Mouse (Mus musculus) myocyte (in vitro differentiated cells): Measurements from ENCODE around the gene Ttll10. TPM values are rescaled to one million over a fixed set of nuclear protein-coding genes. Genes with fewer than 3 reads are reported as not detected.

Source experiments
- H3K27me3 ChIP-seq: one replicate; pipeline ENCODE4 v1.6.1; 2011; ENCODE audit not compliant: control insufficient read depth, insufficient read depth, insufficient read length
- H3K36me3 ChIP-seq: one replicate; pipeline ENCODE4 v1.6.1; 2011; ENCODE audit not compliant: control insufficient read depth, insufficient read depth
- H3K4me2 ChIP-seq: one replicate; pipeline ENCODE4 v1.6.1; 2011; ENCODE audit warnings: low read depth, control low read depth
- H3K4me3 ChIP-seq: one replicate; pipeline ENCODE4 v1.5.1; 2011; ENCODE audit warnings: mild to moderate bottlenecking, control low read depth, moderate library complexity
- H3K79me2 ChIP-seq: one replicate; pipeline ENCODE4 v1.6.1; 2011; ENCODE audit not compliant: control insufficient read depth, insufficient read depth
- H3ac ChIP-seq: one replicate; pipeline ENCODE4 v1.6.1; 2011; ENCODE audit not compliant: control insufficient read depth, insufficient read length
- CEBPB ChIP-seq: IDR thresholded peaks from 2 replicates; pipeline ENCODE4 v1.6.1; 2011; ENCODE audit warnings: mild to moderate bottlenecking, moderate library complexity; ENCODE audit not compliant: poor library complexity, insufficient read depth, severe bottlenecking
- E2F4 ChIP-seq: IDR thresholded peaks from one replicate; pipeline ENCODE4 v1.6.1; 2011; ENCODE audit warnings: mild to moderate bottlenecking, control low read depth, moderate library complexity; ENCODE audit not compliant: insufficient read depth
- MAX ChIP-seq: IDR thresholded peaks from one replicate; pipeline ENCODE4 v1.6.1; 2011; ENCODE audit warnings: low read depth, mild to moderate bottlenecking, control low read depth
- MYOD1 ChIP-seq, 3 experiments: IDR thresholded peaks; one replicate each; pipeline ENCODE4 v1.6.1; 2011; ENCODE audit warnings: control low read depth in 2 of 3, low read depth in 2 of 3, mild to moderate bottlenecking in 2 of 3, moderate library complexity in 1 of 3; ENCODE audit not compliant: insufficient read length in 2 of 3, control insufficient read depth in 1 of 3
- MYOG ChIP-seq, 3 experiments: IDR thresholded peaks; one replicate each; pipeline ENCODE4 v1.6.1; 2011; ENCODE audit warnings: control low read depth in 2 of 3, low read depth in 2 of 3, mild to moderate bottlenecking in 2 of 3; ENCODE audit not compliant: insufficient read length in 2 of 3, control insufficient read depth in 1 of 3, insufficient read depth in 1 of 3
- POLR2A ChIP-seq: IDR thresholded peaks from one replicate; pipeline ENCODE4 v1.6.1; 2011; ENCODE audit warnings: low read depth, mild to moderate bottlenecking, control low read depth, moderate library complexity; ENCODE audit not compliant: insufficient read length
- POLR2AphosphoS2 ChIP-seq: IDR thresholded peaks from one replicate; pipeline ENCODE4 v1.6.1; 2011; ENCODE audit warnings: low read depth, control low read depth; ENCODE audit not compliant: insufficient read length
- REST ChIP-seq: IDR thresholded peaks from one replicate; pipeline ENCODE4 v1.6.1; 2011; ENCODE audit warnings: mild to moderate bottlenecking, control low read depth, moderate library complexity; ENCODE audit not compliant: insufficient read depth, insufficient read length
- SRF ChIP-seq: IDR thresholded peaks from one replicate; pipeline ENCODE4 v1.6.1; 2011; ENCODE audit warnings: low read depth; ENCODE audit not compliant: control insufficient read depth, insufficient read length
- TCF12 ChIP-seq: IDR thresholded peaks from one replicate; pipeline ENCODE4 v1.6.1; 2011; ENCODE audit warnings: mild to moderate bottlenecking, control low read depth; ENCODE audit not compliant: poor library complexity, insufficient read depth, severe bottlenecking
- TCF3 ChIP-seq: IDR thresholded peaks from one replicate; pipeline ENCODE4 v1.6.1; 2011; ENCODE audit warnings: low read depth, control low read depth; ENCODE audit not compliant: insufficient read length
- USF1 ChIP-seq: IDR thresholded peaks from one replicate; pipeline ENCODE4 v1.6.1; 2011; ENCODE audit warnings: low read depth, mild to moderate bottlenecking, control low read depth, moderate library complexity
- polyA plus RNA-seq: library from polyadenylated mRNA; unstranded; fragments of >200 nt; fragmentation: generic; extraction: Trizol; gene quantifications from one replicate; pipeline ENCODE4 v1.2.1, GENCODE M21; 2012; ENCODE audit warnings: missing spikeins

The Ttll10 gene
- polyA plus RNA-seq = not detected

- Histone ChIP-seq H3K4me3 (no peak within 1 kb of the TSS), H3ac (no peak within 1 kb of the TSS), H3K4me2 (no peak within 1 kb of the TSS), H3K36me3 (no peaks in the 10 kb centered on the region), H3K27me3 (peaks cover 67% of the 10 kb centered on the region), H3K79me2 (no peaks in the 10 kb centered on the region)
- no peak for TF ChIP-seq TCF12
- TF ChIP-seq REST = no peak
- TF ChIP-seq MAX = no peak
Measured at GRCm38 (mm10) chr4:156059261-156059660, at the start of gene Ttll10. Gene Ttll10, minus strand, starts transcription at chr4:156059414.

GRCm38 (mm10) chr4:156103342-156103741, 44.1 kb upstream of the Ttll10 start:
- peaks cover 14% of the 10 kb centered on the region for H3K27me3 ChIP-seq
- no peak overlapping the region for H3K4me3 ChIP-seq
- no peaks in the 10 kb centered on the region for H3K36me3 ChIP-seq
- TF ChIP-seq TCF12 = no peak
- TF ChIP-seq POLR2A = no peak
- TF ChIP-seq TCF3 = no peak
- no peak for TF ChIP-seq E2F4
- TF ChIP-seq MAX = no peak
- TF ChIP-seq USF1 = no peak
- no peak for TF ChIP-seq POLR2AphosphoS2
- TF ChIP-seq MYOG (IDR thresholded peaks at IDR 0.05; ENCODE audit: control insufficient read depth in 1 of 3, insufficient read depth in 1 of 3, insufficient read length in 2 of 3, low read depth in 2 of 3) = no peak
- TF ChIP-seq REST = no peak
- TF ChIP-seq SRF = no peak
- no peak overlapping the region for H3ac ChIP-seq
- H3K79me2 ChIP-seq = no peaks in the 10 kb centered on the region
- no peak overlapping the region for H3K4me2 ChIP-seq

GRCm38 (mm10) chr4:156101481-156101903, 42.3 kb upstream of the Ttll10 start:
- no peak for TF ChIP-seq MAX
- no peak for TF ChIP-seq TCF3
- TF ChIP-seq MYOD1 (IDR thresholded peaks at IDR 0.05; ENCODE audit: control insufficient read depth in 1 of 3, insufficient read length in 2 of 3, low read depth in 2 of 3) = no peak
- TF ChIP-seq E2F4 = no peak
- TF ChIP-seq CEBPB = no peak
- TF ChIP-seq REST = no peak
- TF ChIP-seq SRF = no peak
- TF ChIP-seq USF1 = no peak
- no peak for TF ChIP-seq MYOG (IDR thresholded peaks at IDR 0.05; ENCODE audit: control insufficient read depth in 1 of 3, insufficient read depth in 1 of 3, insufficient read length in 2 of 3, low read depth in 2 of 3)
- no peak for TF ChIP-seq POLR2AphosphoS2
- TF ChIP-seq TCF12 = no peak
- TF ChIP-seq POLR2A = no peak
- no peak overlapping the region for H3K4me2 ChIP-seq
- no peaks in the 10 kb centered on the region for H3K36me3 ChIP-seq
- peaks cover 29% of the 10 kb centered on the region for H3K27me3 ChIP-seq
- H3K4me3 ChIP-seq = no peak overlapping the region
- H3ac ChIP-seq = no peak overlapping the region
- H3K79me2 ChIP-seq = no peaks in the 10 kb centered on the region

- TF ChIP-seq USF1 = no peak
- no peak for TF ChIP-seq E2F4
- no peak for TF ChIP-seq REST
- TF ChIP-seq TCF3 = no peak
- no peak for TF ChIP-seq MYOG (IDR thresholded peaks at IDR 0.05; ENCODE audit: control insufficient read depth in 1 of 3, insufficient read depth in 1 of 3, insufficient read length in 2 of 3, low read depth in 2 of 3)
- TF ChIP-seq CEBPB = no peak
- no peak for TF ChIP-seq POLR2AphosphoS2
- no peak for TF ChIP-seq POLR2A
- TF ChIP-seq SRF = no peak
- no peak for TF ChIP-seq MAX
- TF ChIP-seq TCF12 = no peak
- no peak for TF ChIP-seq MYOD1 (IDR thresholded peaks at IDR 0.05; ENCODE audit: control insufficient read depth in 1 of 3, insufficient read length in 2 of 3, low read depth in 2 of 3)
- Histone ChIP-seq H3K36me3 (no peaks in the 10 kb centered on the region), H3ac (no peak overlapping the region), H3K4me2 (no peak overlapping the region), H3K4me3 (no peak overlapping the region), H3K79me2 (no peaks in the 10 kb centered on the region), H3K27me3 (peaks cover 29% of the 10 kb centered on the region)
Measured at GRCm38 (mm10) chr4:156100501-156100900, 41.3 kb upstream of the Ttll10 start.

GRCm38 (mm10) chr4:156099427-156099826, 40.2 kb upstream of the Ttll10 start:
- Histone ChIP-seq H3K4me2 (no peak overlapping the region), H3K4me3 (no peak overlapping the region), H3K79me2 (no peaks in the 10 kb centered on the region), H3K27me3 (peaks cover 30% of the 10 kb centered on the region), H3ac (no peak overlapping the region), H3K36me3 (no peaks in the 10 kb centered on the region)
- no peak for TF ChIP-seq REST
- TF ChIP-seq CEBPB = no peak
- TF ChIP-seq POLR2A = no peak
- no peak for TF ChIP-seq SRF
- TF ChIP-seq E2F4 = no peak
- TF ChIP-seq MYOD1 (IDR thresholded peaks at IDR 0.05; ENCODE audit: control insufficient read depth in 1 of 3, insufficient read length in 2 of 3, low read depth in 2 of 3) = no peak
- no peak for TF ChIP-seq USF1
- TF ChIP-seq POLR2AphosphoS2 = no peak
- no peak for TF ChIP-seq MAX
- TF ChIP-seq MYOG (IDR thresholded peaks at IDR 0.05; ENCODE audit: control insufficient read depth in 1 of 3, insufficient read depth in 1 of 3, insufficient read length in 2 of 3, low read depth in 2 of 3) = no peak
- TF ChIP-seq TCF3 = no peak
- TF ChIP-seq TCF12 = no peak
